Mouse (Mus musculus) 3134 (cell line): ENCODE measurements around the gene Pde2a.

Source experiments
- DNase-seq: peaks from one replicate; pipeline ENCODE4 v3.0.0-alpha.2; 2011; ENCODE audit warnings: low spot score; ENCODE audit not compliant: insufficient read length; ENCODE audit errors: extremely low read depth

Pde2a gene

DNA sequence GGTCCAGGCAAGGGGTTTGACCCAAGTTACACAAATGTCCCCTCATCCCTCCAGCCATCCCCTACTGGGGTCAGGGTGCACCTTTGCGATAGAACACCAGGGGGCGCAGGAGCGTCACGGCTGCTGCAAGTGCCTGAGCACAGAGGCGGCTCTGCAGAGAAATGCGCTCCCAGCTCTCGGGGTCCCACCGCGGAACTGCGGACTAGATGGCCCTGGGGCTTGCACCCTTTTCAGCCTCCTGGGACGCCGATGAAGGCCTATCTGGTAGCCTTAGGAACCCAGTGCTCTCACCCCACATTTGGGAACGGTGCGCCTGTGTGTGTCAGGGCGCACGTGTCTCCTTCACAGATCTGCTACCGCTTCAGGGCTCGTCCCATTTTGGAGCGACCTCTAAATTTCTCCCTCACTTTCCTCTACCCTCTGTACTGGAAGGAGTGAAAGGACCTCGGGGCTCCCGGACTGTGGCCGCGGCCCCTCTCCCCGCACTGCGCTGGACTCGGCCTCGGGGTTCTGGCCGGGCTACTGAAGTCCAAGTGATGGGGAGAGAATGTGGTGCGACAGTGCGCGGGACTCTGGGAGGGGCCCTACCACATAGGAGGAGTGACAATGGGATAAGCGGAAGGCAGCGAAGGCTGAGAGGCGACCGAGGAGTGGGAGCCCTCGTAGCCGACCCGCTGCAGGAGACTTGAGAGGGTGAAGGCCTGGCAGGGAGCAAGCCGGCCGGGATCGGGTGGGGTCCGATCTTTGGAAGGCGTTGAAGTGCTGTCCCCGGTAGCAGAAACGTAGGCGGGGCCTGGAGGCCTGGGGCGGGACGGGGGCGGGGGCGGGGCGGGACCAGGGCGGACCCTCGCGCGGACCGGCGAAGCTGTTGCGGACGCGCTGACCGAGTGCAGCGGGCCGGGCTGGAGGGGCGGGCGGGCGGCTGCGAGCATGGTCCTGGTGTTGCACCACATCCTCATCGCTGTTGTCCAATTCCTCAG lies 29.2 kb downstream of the Pde2a start:
- peak; percentile 89 for DNase-seq

GRCm38 (mm10) chr7:101452669-101453068 lies 31.2 kb downstream of the Pde2a start:
- DNase-seq: no peak

- no peak for DNase-seq
Observed at GRCm38 (mm10) chr7:101453296-101453695, 31.8 kb downstream of the Pde2a start.

- DNase-seq: no peak
Observed at GRCm38 (mm10) chr7:101453725-101454124, 32.2 kb downstream of the Pde2a start.

DNA sequence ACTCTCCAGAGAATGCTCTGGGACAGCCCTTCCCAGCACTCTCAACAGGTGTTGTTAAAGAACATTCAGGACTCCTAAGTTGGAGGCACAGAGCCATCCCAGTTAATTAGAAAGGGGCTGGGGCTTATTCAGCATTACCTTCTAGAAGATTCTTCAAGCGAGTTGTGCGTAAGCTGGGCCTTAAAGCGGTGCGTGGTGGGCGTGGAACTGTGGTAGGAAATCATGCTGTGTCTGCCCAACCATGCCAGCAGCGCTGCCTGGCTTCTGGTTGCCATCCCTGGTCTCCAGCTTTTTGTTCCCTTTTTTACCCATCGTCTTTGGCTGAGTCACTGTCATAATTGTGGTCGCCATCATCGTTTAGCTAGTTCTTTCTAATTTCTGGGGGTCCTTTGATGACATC lies 33.0 kb downstream of the Pde2a start:
- DNase-seq: no peak

- DNase-seq: no peak
Observed at GRCm38 (mm10) chr7:101455141-101455540, 33.6 kb downstream of the Pde2a start.

DNA sequence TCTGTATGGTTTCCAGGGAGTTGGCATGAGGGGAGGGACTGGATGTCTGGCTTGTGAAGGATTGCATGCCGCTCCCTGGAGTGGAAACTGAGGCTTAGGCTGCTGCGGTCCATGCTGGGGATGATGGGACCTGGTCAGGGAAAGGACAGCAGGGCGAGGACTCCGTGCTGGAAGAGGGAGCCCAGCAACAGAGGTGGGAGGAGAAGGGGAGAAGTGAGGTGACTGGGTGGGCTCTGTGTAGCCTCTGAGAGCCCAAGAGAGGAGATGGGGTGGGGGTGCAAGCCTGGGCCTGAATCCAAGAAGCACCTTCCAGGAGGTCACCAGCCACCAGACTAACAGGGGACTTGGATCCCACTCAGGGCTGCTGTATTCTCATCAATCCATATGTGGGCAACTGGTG lies 34.8 kb downstream of the Pde2a start:
- no peak for DNase-seq

DNA sequence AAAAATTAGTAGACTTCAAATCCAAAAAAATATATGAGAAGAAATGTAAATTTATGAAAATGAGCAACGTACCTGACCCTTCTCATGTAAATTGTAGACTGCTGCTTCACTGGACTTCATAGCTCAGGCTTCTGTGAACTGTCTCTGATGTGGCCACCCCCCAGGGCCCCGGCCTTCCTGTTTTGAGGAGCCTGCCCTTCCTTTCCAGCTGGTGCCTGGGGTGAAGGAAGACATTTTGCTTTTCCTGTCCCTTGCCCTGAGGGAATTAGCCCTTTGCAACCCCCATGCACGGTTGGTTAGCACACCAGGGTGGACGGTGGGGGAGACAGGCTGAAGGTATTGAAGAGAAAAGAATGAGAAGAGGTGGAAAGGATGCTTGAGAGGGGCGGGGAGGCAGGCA lies 35.3 kb downstream of the Pde2a start:
- DNase-seq: no peak

GRCm38 (mm10) chr7:101457283-101457682 lies 35.8 kb downstream of the Pde2a start:
- no peak for DNase-seq

GRCm38 (mm10) chr7:101457801-101458200 lies 36.3 kb downstream of the Pde2a start:
- no peak for DNase-seq

DNA sequence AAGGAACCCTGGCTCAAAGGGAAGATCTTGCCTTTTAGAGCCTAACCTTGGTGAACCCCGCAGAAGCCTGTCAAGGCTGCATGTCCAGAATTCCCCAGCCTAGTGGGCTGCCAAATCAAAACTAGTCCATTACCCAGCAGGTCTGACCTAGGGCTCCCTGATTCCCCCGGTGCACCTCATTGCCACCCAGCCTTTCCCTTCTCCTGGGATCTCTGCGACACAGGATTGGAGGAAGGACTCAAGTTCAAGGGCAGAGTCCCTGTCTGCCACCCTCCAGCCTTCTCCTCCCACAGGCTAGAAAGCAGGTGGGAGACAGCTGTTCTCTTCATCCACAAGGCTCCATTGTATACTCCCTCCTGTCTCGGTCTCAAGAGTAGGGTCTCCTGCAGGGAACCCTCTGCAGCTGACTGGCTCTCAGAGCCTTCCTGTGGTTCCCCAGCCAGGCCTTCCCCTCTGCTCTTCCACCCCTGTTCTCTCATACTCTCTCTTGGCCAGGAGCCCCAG lies 36.8 kb downstream of the Pde2a start:
- DNase-seq: no peak

GRCm38 (mm10) chr7:101459305-101459813 lies 37.9 kb downstream of the Pde2a start:
- no peak for DNase-seq

GRCm38 (mm10) chr7:101459923-101460607 lies 38.6 kb downstream of the Pde2a start:
- DNase-seq: no peak

DNA sequence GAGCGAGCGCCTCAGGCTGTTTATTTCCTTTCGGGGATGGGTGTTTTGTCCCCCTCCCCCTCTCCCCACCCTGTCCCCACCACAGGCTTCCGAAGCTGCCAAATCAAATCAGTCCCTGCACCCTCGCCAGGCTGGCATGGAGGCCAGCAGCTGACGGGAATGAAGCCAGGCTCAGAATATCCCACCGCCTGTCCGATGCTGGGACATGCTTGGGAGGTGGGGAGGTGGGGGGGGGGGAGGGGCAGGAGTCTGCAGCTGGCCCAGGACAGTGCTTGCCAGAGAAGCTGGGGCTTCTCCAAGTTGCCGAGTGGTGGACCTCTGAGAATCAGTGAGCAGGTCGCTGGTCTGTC lies 39.1 kb downstream of the Pde2a start:
- no peak for DNase-seq

DNA sequence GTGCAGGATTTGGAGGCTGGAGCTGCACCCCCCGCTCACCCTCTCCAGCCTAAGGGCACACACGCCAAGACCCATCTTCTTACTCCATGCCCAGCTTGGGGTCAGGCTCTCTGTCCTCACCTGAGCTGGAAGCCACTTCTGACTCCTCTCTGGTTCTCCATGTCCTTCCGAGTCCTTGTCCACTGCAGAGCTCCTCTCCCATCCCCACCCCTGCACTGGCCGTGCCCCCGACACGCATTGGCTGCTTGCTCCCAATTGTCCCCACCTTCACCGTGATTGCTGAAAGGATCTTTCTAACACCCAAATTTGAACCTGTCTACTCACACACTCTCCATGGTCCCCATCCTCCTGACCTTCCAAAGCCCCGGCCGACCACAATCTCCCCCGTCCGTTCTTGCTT lies 40.1 kb downstream of the Pde2a start:
- no peak for DNase-seq

- DNase-seq: no peak
Observed at GRCm38 (mm10) chr7:101462327-101463068, 41.0 kb downstream of the Pde2a start.

GRCm38 (mm10) chr7:101463665-101464271 lies 42.3 kb downstream of the Pde2a start:
- DNase-seq: no peak

- no peak for DNase-seq
Observed at GRCm38 (mm10) chr7:101464927-101465326, 43.4 kb downstream of the Pde2a start.

DNA sequence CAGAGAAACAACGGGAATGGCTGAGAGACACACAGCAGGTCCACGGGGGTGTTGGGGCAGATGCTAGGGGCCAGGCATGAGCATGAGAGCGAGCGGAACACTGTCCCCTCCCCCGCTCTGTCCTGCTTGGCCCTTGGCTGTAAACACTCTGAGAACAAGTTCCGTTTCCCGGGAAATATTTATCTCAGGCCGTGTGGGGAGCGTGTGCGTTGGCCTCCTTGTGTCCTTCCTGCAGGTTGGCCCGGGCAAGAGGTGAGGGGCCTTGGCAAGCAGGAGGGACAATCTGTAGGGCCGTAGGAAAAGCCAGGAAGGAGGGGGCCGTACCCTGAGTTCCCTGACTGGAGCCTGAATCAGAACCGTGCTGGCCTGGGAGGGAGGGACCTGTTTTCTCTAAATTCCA lies 43.9 kb downstream of the Pde2a start:
- DNase-seq: no peak

DNA sequence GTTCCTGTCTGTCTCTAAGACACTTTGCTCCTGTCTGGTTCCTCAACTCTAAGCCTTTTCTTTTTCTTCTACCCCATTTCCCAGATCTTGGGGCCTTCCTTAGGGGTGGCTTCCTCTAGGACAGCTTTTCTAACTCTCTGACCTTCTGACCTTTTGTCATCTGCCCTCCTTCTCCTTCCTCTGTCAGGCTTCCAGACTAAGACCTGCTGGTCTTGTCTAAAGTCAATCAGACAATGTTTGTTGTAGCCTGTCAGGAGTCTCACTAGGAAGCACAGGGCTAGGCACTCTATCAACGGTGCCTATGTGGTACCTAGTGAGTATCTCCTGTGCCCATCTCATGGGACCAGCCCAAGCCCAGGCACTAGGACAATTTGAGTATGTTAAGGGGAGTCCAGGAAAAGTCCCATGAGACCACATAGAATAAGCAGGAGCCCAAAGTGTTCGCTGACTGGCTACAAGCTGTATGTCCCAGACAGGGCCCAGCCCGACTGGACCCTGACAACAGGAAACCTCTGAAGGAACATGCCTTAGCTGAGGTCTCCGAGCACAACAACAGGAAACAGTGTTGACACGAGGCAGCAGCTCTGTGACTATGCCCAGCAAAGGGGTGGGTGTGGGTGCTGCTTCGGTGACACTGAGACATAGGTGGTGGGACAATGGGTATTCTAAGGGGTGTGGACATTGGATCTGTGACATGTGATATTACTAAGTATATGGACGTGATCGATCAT lies 44.5 kb downstream of the Pde2a start:
- DNase-seq: no peak
